Mouse (Mus musculus) left cerebral cortex, postnatal 14 days (tissue): ENCODE data around the gene Nrap. TPM values are rescaled to one million over a fixed set of nuclear protein-coding genes. Genes with fewer than 3 reads are reported as not detected.

Experiments used
- DNase-seq, 2 experiments: peaks; one replicate each; pipeline ENCODE4 v3.0.0; 2021 to 2022; ENCODE audit warnings: low spot score in 2 of 2, mixed read lengths in 1 of 2
- intact Hi-C: fragments of 180-260 bp; cut with DNase I; formaldehyde crosslinking; loops from one replicate; pipeline ENCODE4 v1.15.1; 2025
- total RNA-seq, 2 experiments: library from RNA; stranded (reverse); gene quantifications; 2 replicates each; pipeline ENCODE4 v1.2.3; 2021

Gene Nrap
- total RNA-seq, 2 experiments from 2014 or later, result 0.47 to 0.48 TPM

DNA sequence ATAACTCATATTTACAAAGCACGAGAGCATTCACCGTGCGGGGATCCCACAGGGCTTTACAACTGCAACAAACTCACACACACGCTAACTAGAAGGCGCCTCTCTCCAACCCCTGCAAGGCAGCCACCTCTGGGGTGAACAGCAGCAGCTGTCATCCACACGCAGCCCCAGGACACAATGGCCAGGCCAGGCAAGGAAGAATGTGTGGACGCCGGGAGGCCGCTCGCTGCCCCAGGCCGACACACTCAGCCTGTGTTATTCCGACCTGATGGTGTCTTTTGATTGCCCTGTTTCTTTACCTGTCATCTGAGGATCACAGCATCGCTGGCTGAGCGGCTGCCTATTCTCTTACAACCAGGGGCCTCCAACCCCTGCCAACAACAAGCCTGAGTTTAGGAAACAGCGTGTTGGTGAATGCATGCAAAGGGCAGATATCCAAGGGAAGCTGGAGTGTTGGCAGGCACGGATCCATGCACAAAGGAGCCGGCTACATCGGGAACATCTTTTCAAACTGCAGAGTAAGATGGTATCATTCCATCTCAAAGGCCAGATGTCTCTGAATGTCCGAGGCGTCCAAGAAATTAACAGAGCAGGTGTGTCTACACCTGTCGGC is 63.5 kb downstream of the Nrap start:
- no peak for DNase-seq
- intact Hi-C loops, result no loop called here

- DNase-seq, result no peak
- intact Hi-C loops, result no loop called here
These were observed 64.2 kb downstream of the Nrap start for GRCm38 (mm10) chr19:56325676-56326075.

DNA sequence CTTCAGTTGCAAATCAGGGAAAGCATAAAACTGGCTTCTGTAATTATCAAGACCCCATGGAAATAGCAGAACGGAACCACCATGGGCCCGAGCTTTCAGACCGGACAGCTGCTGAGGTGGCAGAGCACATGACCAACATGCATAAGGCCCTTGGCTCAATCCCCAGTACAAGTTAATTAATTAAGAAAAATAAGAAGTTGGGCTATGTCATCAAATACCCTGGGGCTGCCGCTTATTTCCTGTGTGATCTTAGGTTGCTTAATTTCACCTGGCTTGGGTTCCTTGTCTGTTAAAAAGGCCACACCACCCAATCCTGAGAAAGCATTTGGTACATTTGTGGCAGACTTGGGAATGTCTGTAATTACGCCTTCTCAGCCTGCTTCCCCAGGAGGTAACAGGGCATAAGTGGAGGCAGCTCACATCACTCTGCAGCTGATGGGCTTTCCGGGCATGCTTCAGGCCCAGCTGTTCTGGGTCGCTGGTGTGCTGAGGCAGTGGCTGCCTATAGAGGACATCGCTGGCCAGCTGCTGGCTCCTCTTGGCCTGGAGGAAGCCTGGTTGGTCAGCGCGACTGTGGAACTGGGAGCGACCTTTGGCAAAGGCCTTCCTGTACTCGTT is 68.4 kb downstream of the Nrap start:
- intact Hi-C loops, result no loop called here

DNA sequence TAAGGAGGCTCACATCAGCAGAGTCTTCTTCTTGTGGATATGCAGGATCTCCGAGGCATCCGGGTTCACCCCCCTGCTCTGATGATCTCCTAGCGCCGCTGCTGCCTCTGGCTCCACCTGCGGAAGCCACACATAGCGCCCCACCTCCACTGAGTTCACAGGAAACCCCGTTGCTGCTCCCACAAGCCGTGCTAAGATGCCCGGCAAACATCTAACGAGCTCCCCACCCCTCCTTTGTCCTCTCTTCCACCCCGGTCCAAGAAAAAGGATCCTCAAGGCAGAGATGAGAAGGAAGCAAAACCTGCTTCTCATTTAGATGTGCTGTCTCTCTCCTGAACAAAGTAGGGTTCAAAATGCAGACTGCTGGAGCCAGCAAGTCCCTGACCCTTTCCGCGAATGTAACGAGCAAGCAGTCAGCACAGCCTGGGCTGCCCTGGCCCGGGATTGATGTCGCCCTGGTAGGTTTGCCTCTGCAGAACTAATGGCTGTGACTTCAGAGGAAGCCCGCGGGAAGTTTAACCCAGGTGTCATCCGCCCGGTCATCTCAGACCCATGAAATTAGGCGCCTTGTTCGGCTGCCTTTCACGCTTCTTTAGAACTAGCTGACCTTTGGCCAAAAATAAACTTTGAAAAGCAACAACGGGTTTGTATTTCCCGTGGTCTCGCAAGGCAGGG is 69.5 kb downstream of the Nrap start:
- intact Hi-C loops, result no loop called here
- no peak for DNase-seq

More for the DNA sequence above, 68.4 kb downstream of the Nrap start:
- DNase-seq, result no peak

GRCm38 (mm10) chr19:56319629-56320028 is 70.2 kb downstream of the Nrap start:
- intact Hi-C loops, result no loop called here
- no peak for DNase-seq

DNA sequence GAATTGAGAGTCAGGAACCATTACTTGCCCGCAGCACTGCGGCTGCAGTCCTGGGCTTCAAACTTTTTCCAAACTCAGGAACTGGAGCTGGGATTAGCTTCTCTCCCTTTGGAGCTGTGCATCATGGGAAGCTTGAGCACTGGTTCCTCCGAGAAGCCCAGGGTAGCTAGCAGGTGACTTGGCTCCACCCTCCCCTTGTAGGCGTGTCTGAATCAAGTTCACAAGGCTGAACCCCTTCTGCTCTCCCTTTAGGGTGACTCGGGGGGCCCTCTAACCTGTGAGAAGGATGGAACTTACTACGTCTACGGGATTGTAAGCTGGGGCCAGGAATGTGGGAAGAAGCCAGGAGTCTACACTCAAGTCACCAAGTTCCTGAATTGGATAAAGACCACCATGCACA is 70.6 kb downstream of the Nrap start:
- DNase-seq, result no peak
- intact Hi-C loops, result no loop called here

- DNase-seq, result no peak
- intact Hi-C loops, result no loop called here
These were observed 73.3 kb downstream of the Nrap start for GRCm38 (mm10) chr19:56316531-56316930.

GRCm38 (mm10) chr19:56300835-56301234 is 89.0 kb downstream of the Nrap start:
- intact Hi-C loops, result no loop called here
- DNase-seq, result no peak

GRCm38 (mm10) chr19:56297264-56297663 is 92.6 kb downstream of the Nrap start:
- intact Hi-C loops, result no loop called here

DNA sequence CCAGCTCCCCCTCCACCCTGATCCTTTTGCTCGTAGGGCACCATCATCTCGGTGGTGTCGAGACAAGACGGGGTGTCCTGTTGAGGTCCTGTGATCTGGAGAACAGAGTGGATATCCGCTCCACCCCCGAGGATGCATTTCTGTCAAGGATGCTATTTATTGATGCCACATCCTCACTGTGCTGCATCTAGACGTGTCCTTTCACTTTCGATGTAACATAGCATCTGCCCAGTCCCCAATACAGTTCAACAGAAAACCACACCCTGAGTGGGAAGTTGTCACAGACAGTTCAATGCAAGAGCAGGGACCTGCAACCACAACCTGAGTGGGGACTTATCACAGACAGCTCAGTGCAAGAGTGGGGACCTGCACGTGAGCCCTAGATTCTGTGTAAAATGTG is 93.2 kb downstream of the Nrap start:
- DNase-seq, result no peak
- intact Hi-C loops, result no loop called here

More at GRCm38 (mm10) chr19:56297264-56297663, 92.6 kb downstream of the Nrap start:
- DNase-seq, result no peak

DNA sequence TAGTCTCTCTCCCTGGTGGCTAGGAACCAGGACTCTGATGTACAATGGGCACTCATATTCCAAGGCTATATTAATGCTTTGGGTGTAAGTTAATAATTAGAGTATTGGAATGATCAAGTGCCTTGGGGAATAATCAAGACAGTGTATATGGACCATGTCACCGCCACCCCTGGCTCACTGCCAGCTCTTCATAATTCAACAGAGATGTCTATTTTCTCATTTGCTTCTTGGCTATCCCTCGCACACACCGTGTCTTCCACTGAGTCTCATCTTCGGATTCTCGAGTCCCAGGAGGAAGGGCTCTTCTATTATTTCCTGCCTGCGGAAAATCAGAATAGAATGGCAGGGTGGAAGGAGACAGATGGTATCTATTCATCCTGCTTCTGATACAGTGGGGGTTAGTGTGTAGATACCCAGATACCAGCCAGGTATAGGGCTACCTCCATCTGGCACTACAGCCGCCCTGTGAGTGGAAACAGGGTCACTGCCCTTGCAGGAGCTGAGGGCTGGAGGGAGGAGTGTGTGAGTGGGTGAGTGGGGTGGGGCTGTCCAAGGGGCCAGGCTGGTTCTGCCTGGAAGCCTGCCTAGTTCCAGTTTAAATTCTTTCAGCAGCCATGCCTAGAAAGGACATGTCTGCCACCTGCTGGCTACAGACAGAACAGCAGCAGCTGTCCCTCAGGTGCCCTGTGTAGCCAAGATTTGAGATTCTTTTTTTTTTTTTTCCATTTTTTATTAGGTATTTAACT is 95.0 kb downstream of the Nrap start:
- intact Hi-C loops, result no loop called here
- DNase-seq, result peak; percentile 84 to 87

GRCm38 (mm10) chr19:56292335-56292734 is 97.5 kb downstream of the Nrap start:
- intact Hi-C loops, result no loop called here
- no peak for DNase-seq

GRCm38 (mm10) chr19:56291898-56292297 is 97.9 kb downstream of the Nrap start:
- DNase-seq, result peak in 1 of 2 experiments; percentile 13
- intact Hi-C loops, result no loop called here

DNA sequence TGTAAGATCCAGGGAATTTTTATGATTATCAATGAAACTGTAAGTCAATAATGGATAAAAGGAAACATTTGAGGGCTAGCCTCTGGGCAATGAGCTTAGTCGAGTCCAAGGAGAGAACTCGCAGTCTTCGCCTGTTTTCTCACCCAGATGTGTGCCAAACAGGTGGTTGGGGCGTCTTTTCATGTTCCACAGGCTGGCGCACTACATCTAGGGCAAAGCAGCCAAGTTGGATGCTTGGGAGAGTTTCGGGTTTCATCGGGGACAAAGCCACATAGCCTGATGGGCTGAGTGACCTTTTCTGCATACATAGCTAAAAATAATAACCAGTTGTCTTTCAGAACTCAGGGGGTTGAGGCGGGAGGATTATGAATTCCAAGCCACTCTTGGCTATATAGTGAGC is 100.2 kb downstream of the Nrap start:
- no peak for DNase-seq
- intact Hi-C loops, result no loop called here

- DNase-seq, result no peak
- intact Hi-C loops, result no loop called here
These were observed 101.4 kb downstream of the Nrap start for GRCm38 (mm10) chr19:56288436-56288835.

DNA sequence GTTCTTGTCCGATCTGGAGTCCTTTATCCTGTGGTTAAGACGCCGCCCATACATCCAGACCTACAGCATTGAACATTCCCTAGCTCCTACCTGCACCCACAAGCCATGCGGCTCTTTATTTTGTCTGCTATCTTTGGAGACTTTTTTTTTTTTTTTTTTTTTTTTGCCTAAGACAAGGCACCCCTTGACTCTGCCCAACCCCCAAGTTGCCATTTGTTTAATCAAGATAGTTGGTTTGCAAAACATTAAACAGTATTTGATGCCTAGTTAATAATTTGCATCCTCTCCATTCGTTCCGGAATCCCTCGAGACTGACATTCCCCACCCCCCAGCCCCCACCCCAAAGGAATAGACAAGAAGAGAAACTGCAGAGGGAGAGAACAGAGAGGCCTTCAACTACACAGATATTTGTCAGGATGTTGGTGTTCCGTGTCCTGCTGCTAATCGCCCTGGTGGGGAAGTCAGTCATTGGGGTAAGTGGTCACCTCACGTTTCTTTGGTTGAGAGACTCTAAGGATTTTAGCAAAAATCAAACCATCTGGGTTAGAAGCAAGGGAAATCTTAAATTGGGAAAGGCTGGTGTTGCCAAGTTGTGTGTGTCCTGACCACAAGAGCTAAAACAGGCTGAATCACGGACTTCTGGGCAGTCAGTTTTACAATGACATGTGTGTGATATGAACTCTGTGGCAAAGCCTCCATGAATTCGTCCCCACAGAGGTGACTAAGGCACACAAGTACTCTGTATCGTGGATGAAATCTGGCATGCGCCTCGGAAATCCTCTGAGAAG is 102.1 kb downstream of the Nrap start:
- intact Hi-C loops, result no loop called here
- DNase-seq, result no peak

GRCm38 (mm10) chr19:56286866-56287265 is 103.0 kb downstream of the Nrap start, which contains the start of gene Habp2:
TSS of gene Habp2 (plus strand) at chr19:56287137.
- intact Hi-C loops, result no loop called here
- no peak for DNase-seq

- no peak for DNase-seq
- intact Hi-C loops, result no loop called here
These were observed 104.6 kb downstream of the Nrap start for GRCm38 (mm10) chr19:56285222-56285621.

DNA sequence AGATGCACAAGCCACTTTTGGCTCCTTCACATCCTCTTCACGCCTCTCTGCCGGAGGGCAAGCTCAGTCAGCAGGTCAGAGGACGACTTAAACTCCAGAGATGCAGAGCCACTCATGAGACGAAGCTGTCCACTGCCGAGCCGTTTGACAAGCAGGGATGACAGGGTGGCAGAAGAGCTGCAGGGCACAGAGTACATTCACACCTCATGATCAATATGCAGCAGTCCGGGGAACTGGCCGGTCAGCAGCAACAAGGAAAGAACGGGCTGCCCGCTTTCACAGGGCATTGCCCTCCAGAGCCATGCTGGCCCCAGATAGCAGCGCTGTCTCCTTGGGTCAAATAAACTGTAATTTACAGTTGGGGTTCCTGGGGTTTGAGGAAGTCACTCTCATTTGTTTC is 111.5 kb downstream of the Nrap start:
- no peak for DNase-seq
- intact Hi-C loops, result no loop called here
